Mouse (Mus musculus): ENCODE data around the gene Irs2. TPM values are rescaled to one million over a fixed set of nuclear protein-coding genes. Genes with fewer than 3 reads are reported as not detected.
A peak's percentile ranks its signal among the peaks of the same experiment; 100 is the strongest.

Irs2 gene
- polyA plus RNA-seq, 1 experiment = 13.9 TPM

DNA sequence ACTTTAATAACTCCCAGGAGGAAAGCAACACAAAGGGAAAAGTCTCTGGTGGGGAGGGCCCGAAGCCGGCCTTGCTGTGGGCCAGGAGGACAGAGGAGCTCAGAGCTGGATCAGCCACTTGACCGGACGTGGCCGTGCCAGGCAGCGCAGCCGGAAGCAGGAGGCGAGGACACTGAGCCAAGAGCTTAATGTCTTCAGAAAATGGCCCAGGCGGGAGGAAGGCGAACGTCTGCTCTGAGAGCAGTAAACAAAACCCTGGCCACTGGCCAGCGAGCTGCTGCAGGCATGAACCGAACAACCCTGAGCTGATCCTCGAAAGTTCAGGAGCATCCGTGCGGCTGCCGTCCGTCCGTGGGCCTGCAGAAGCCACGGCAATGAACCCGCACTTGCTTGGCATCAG, 29.9 kb downstream of the Irs2 start:
- peaks cover 6% of the 10 kb centered on the region; the same call in 1 of the 2 replicates for H3K4me1 ChIP-seq (ENCODE audit: control insufficient read depth, insufficient read depth, low read length)
- TF ChIP-seq POLR2A (IDR thresholded peaks at IDR 0.05; ENCODE audit: low read depth, low read length) (no peak), CTCF (IDR thresholded peaks at IDR 0.05; ENCODE audit: borderline replicate concordance, insufficient read depth, low read length) (no peak)
- peak overlapping the region; percentile 73 for H3K27ac ChIP-seq (ENCODE audit: insufficient read depth, low read length)

GRCm38 (mm10) chr8:10977742-10978376, 30.4 kb downstream of the Irs2 start:
- Histone ChIP-seq H3K4me3 (ENCODE audit: insufficient read depth, low read length) (no peak overlapping the region), H3K4me1 (ENCODE audit: control insufficient read depth, insufficient read depth, low read length) (peaks cover 6% of the 10 kb centered on the region; the same call in 1 of the 2 replicates), H3K27ac (ENCODE audit: insufficient read depth, low read length) (peak overlapping the region; percentile 73)
- no peak for TF ChIP-seq CTCF (IDR thresholded peaks at IDR 0.05; ENCODE audit: borderline replicate concordance, insufficient read depth, low read length)
- TF ChIP-seq POLR2A (IDR thresholded peaks at IDR 0.05; ENCODE audit: low read depth, low read length) = no peak

More for the DNA sequence above, 29.9 kb downstream of the Irs2 start:
- H3K4me3 ChIP-seq (ENCODE audit: insufficient read depth, low read length) = no peak overlapping the region

- no peak for TF ChIP-seq CTCF (IDR thresholded peaks at IDR 0.05; ENCODE audit: borderline replicate concordance, insufficient read depth, low read length)
- Histone ChIP-seq H3K27ac (ENCODE audit: insufficient read depth, low read length) (no peak overlapping the region), H3K4me3 (ENCODE audit: insufficient read depth, low read length) (no peak overlapping the region), H3K4me1 (ENCODE audit: control insufficient read depth, insufficient read depth, low read length) (peaks cover 6% of the 10 kb centered on the region; the same call in 1 of the 2 replicates)
Observed at GRCm38 (mm10) chr8:10974659-10975058, 33.6 kb downstream of the Irs2 start.

GRCm38 (mm10) chr8:10974126-10974525, 34.1 kb downstream of the Irs2 start:
- Histone ChIP-seq H3K27ac (ENCODE audit: insufficient read depth, low read length) (no peak overlapping the region), H3K4me3 (ENCODE audit: insufficient read depth, low read length) (no peak overlapping the region), H3K4me1 (ENCODE audit: control insufficient read depth, insufficient read depth, low read length) (peaks cover 6% of the 10 kb centered on the region; the same call in 1 of the 2 replicates)
- no peak for TF ChIP-seq POLR2A (IDR thresholded peaks at IDR 0.05; ENCODE audit: low read depth, low read length)
- no peak for TF ChIP-seq CTCF (IDR thresholded peaks at IDR 0.05; ENCODE audit: borderline replicate concordance, insufficient read depth, low read length)

GRCm38 (mm10) chr8:10972851-10973452, 35.3 kb downstream of the Irs2 start:
- TF ChIP-seq CTCF (IDR thresholded peaks at IDR 0.05; ENCODE audit: borderline replicate concordance, insufficient read depth, low read length) = no peak
- TF ChIP-seq POLR2A (IDR thresholded peaks at IDR 0.05; ENCODE audit: low read depth, low read length) = no peak
- Histone ChIP-seq H3K27ac (ENCODE audit: insufficient read depth, low read length) (no peak overlapping the region), H3K4me3 (ENCODE audit: insufficient read depth, low read length) (no peak overlapping the region), H3K4me1 (ENCODE audit: control insufficient read depth, insufficient read depth, low read length) (peaks cover 8% of the 10 kb centered on the region; the same call in 1 of the 2 replicates)

DNA sequence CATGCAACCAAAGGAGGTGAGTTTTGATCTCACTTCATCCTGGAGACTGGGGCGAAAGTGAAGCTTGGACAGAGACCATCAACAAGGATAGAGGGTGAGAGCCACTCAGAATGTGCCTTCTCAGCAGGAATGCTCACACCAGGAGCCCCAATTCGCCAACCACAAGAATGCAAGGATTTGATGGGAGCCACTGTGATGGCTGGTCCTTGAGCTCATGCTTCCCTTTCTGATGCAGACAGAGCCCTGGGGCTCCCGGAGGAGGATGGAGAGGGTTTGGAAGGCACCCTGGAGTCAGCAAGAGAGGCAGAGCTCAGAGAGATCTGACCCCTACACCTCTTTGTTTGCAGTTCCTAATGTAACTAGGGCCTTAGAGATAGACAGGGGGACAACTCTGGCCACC, 36.3 kb downstream of the Irs2 start:
- no peak overlapping the region for H3K27ac ChIP-seq (ENCODE audit: insufficient read depth, low read length)
- no peak for TF ChIP-seq POLR2A (IDR thresholded peaks at IDR 0.05; ENCODE audit: low read depth, low read length)
- no peak for TF ChIP-seq CTCF (IDR thresholded peaks at IDR 0.05; ENCODE audit: borderline replicate concordance, insufficient read depth, low read length)
- H3K4me3 ChIP-seq (ENCODE audit: insufficient read depth, low read length) = no peak overlapping the region
- H3K4me1 ChIP-seq (ENCODE audit: control insufficient read depth, insufficient read depth, low read length) = 0 out of 2 replicates have a peak, but pooled peaks cover 5% of the 10 kb centered on the region

GRCm38 (mm10) chr8:10971509-10971908, 36.7 kb downstream of the Irs2 start:
- TF ChIP-seq CTCF (IDR thresholded peaks at IDR 0.05; ENCODE audit: borderline replicate concordance, insufficient read depth, low read length) (no peak), POLR2A (IDR thresholded peaks at IDR 0.05; ENCODE audit: low read depth, low read length) (no peak)
- Histone ChIP-seq H3K4me1 (ENCODE audit: control insufficient read depth, insufficient read depth, low read length) (0 out of 2 replicates have a peak, but pooled peaks cover 3% of the 10 kb centered on the region), H3K4me3 (ENCODE audit: insufficient read depth, low read length) (no peak overlapping the region), H3K27ac (ENCODE audit: insufficient read depth, low read length) (no peak overlapping the region)

GRCm38 (mm10) chr8:10970496-10971456, 37.5 kb downstream of the Irs2 start:
- 0 out of 2 replicates have a peak, but pooled peaks cover 3% of the 10 kb centered on the region for H3K4me1 ChIP-seq (ENCODE audit: control insufficient read depth, insufficient read depth, low read length)
- H3K4me3 ChIP-seq (ENCODE audit: insufficient read depth, low read length) = no peak overlapping the region
- no peak overlapping the region for H3K27ac ChIP-seq (ENCODE audit: insufficient read depth, low read length)
- TF ChIP-seq POLR2A (IDR thresholded peaks at IDR 0.05; ENCODE audit: low read depth, low read length) (no peak), CTCF (IDR thresholded peaks at IDR 0.05; ENCODE audit: borderline replicate concordance, insufficient read depth, low read length) (no peak)

- TF ChIP-seq CTCF (IDR thresholded peaks at IDR 0.05; ENCODE audit: borderline replicate concordance, insufficient read depth, low read length) (no peak), POLR2A (IDR thresholded peaks at IDR 0.05; ENCODE audit: low read depth, low read length) (no peak)
- no peak overlapping the region for H3K4me3 ChIP-seq (ENCODE audit: insufficient read depth, low read length)
- peaks cover 11% of the 10 kb centered on the region for H3K4me1 ChIP-seq (ENCODE audit: control insufficient read depth, insufficient read depth, low read length)
Observed at GRCm38 (mm10) chr8:10968687-10969086, 39.6 kb downstream of the Irs2 start.

More at GRCm38 (mm10) chr8:10968687-10969086, 39.6 kb downstream of the Irs2 start:
- H3K27ac ChIP-seq (ENCODE audit: insufficient read depth, low read length) = no peak overlapping the region

All from embryonic fibroblast, embryonic 13.5 days (primary cell).